ENCODE assay signal across 30 mouse cellular contexts in genomic region chr7:130946303-130946702, GRCm38 (mm10). TPM values are rescaled to one million over a fixed set of nuclear protein-coding genes. Genes with fewer than 3 reads are reported as not detected.
A peak's percentile ranks its signal among the peaks of the same experiment; 100 is the strongest.
DNase-seq lines count a peak whose midpoint lies in the region; ATAC-seq and TF ChIP-seq lines count a peak whose summit lies in the region.
"Had no signal": no experiment of that assay in that cellular context is flagged by ENCODE, and none has a peak within 500 bp of the region (broad histone marks: within the 10 kb centered on the region; RNA-seq: fewer than 3 reads in every experiment).

No protein-coding gene starts in this region.

- intact Hi-C loops in heart, postnatal 36 days (cut with DNase I): no loop called here

- peaks cover 7 to 31% of the 10 kb centered on the region in 2 experiments; a peak in 3 of 4 replicates for H3K4me1 ChIP-seq in ES-E14 (ENCODE audit: control insufficient read depth in 2 of 2, insufficient read depth in 2 of 2, low read length in 2 of 2, poor library complexity in 1 of 2)
- H3K4me1 ChIP-seq: forebrain, embryonic 12.5 days; liver, embryonic 15.5 days; midbrain, embryonic 10.5 days; midbrain, embryonic 15.5 days had no signal

- no peak overlapping the region for H3K4me3 ChIP-seq in ES-E14 (ENCODE audit: insufficient read depth in 1 of 2, low read depth in 1 of 2, low read length in 2 of 2, poor library complexity in 1 of 2, severe bottlenecking in 1 of 2)
- H3K4me3 ChIP-seq: embryonic facial prominence, embryonic 13.5 days; erythroblast, embryonic 14.5 days; forebrain, embryonic 12.5 days; hindbrain, embryonic 10.5 days; hindbrain, embryonic 15.5 days; layer of hippocampus, adult 2 months; left cerebral cortex, adult 2 months; limb, embryonic 12.5 days; liver, embryonic 15.5 days; midbrain, embryonic 10.5 days; midbrain, embryonic 15.5 days; neural tube, embryonic 12.5 days; stomach, embryonic 15.5 days had no signal

- ATAC-seq in granulocyte monocyte progenitor cell, adult 5-6 weeks (replicated peaks; ENCODE audit: poor library complexity, severe bottlenecking): no peak
- ATAC-seq: activated CD4-positive, CD25-positive, alpha-beta regulatory T cell, adult 4 months; CD4-positive, CD25-positive, alpha-beta regulatory T cell, adult 4 months; forebrain, postnatal 0 days; inflammation-experienced regulatory T-cells, adult 6 months; midbrain, embryonic 15.5 days had no signal

- peak; percentile 50 for DNase-seq in heart, adult 11 months
- no peak for DNase-seq in heart, postnatal 36 days
- DNase-seq in ES-E14 (ENCODE audit: low read depth, low spot score) (no peak), ZHBTc4 (ENCODE audit: low read depth, low spot score) (peak; percentile 75)
- no peak for DNase-seq in natural killer cell, adult 2 months (ENCODE audit: low spot score in 2 of 2)
- DNase-seq in layer of hippocampus, adult 18-20 months (ENCODE audit: low spot score in 2 of 2): no peak
- DNase-seq: adrenal gland, postnatal 10 days; cerebellum, adult 11 months; cerebellum, adult 9-10 months; forebrain, postnatal 0 days; kidney, adult 11 months; kidney, postnatal 14 days; lung, embryonic 14.5 days had no signal

- H3K36me3 ChIP-seq in ES-E14 (ENCODE audit: control insufficient read depth, insufficient read depth, low read length, poor library complexity, severe bottlenecking): no peaks in the 10 kb centered on the region
- H3K36me3 ChIP-seq: embryonic facial prominence, embryonic 13.5 days; forebrain, embryonic 12.5 days; hindbrain, embryonic 10.5 days; hindbrain, embryonic 15.5 days; limb, embryonic 12.5 days; liver, embryonic 15.5 days; midbrain, embryonic 10.5 days; midbrain, embryonic 15.5 days; neural tube, embryonic 12.5 days; stomach, embryonic 15.5 days had no signal

- peak overlapping the region; percentile 91 for H3K27ac ChIP-seq in ES-E14 (ENCODE audit: insufficient read depth, low read depth, low read length, poor library complexity, severe bottlenecking)
- H3K27ac ChIP-seq: embryonic facial prominence, embryonic 13.5 days; forebrain, embryonic 12.5 days; hindbrain, embryonic 10.5 days; hindbrain, embryonic 15.5 days; layer of hippocampus, adult 2 months; left cerebral cortex, adult 2 months; limb, embryonic 12.5 days; liver, embryonic 15.5 days; midbrain, embryonic 10.5 days; midbrain, embryonic 15.5 days; neural tube, embryonic 12.5 days; stomach, embryonic 15.5 days had no signal

- peak overlapping the region; percentile 63; the same call in 1 of the 2 replicates for H3K9ac ChIP-seq in ES-E14 (ENCODE audit: insufficient read depth, low read depth, low read length, poor library complexity, severe bottlenecking)
- H3K9ac ChIP-seq: embryonic facial prominence, embryonic 13.5 days; forebrain, embryonic 12.5 days; forebrain, postnatal 0 days; hindbrain, embryonic 15.5 days; limb, embryonic 12.5 days; liver, embryonic 15.5 days; lung, embryonic 14.5 days; midbrain, embryonic 15.5 days; neural tube, embryonic 12.5 days; stomach, embryonic 15.5 days had no signal

- no peaks in the 10 kb centered on the region for H3K9me3 ChIP-seq in ES-E14 (ENCODE audit: control insufficient read depth, insufficient read depth, low read depth, low read length)
- H3K9me3 ChIP-seq: embryonic facial prominence, embryonic 13.5 days; forebrain, embryonic 12.5 days; hindbrain, embryonic 10.5 days; hindbrain, embryonic 15.5 days; limb, embryonic 12.5 days; liver, embryonic 15.5 days; midbrain, embryonic 10.5 days; midbrain, embryonic 15.5 days; neural tube, embryonic 12.5 days; stomach, embryonic 15.5 days had no signal

- in situ Hi-C loops in ES-E14 (cut with MboI; ENCODE audit: low sequenced_read_pairs in 2 of 2, unreplicated experiment in 2 of 2): no loop called here

TF ChIP-seq in ES-E14, 5 proteins besides CTCF, POLR2A, EP300 and RAD21:
- TF ChIP-seq ZC3H11A (IDR thresholded peaks at IDR 0.05; ENCODE audit: borderline replicate concordance, low read depth, low read length): no peak

RNA-seq across cellular contexts. Expression of gene Htra1, which starts 10.4 kb away (rescaled TPM):
- total RNA-seq in heart, postnatal 36 days (2021): 100 to 1,000 TPM; 120 to 129 TPM
- 76.9 and 96.3 TPM in 2 replicates for total RNA-seq in ES-E14 (2012; rRNA removed)
- total RNA-seq in granulocyte monocyte progenitor cell, adult 5-6 weeks (2014; fragmentation: Nextera tagmentation): not detected in 2 replicates
- total RNA-seq in granulocyte monocyte progenitor cell, adult 5-6 weeks (2017): not detected in 2 replicates
- 100 to 1,000 TPM; 257 to 274 TPM for total RNA-seq in layer of hippocampus, adult 18-20 months (2021)

Comparison
In these comparisons a context has a peak if more than half of its experiments do, and no peak if none do; other contexts are left out.
1. DNase-seq: peak in heart, adult 11 months (single experiment) and ZHBTc4 (single experiment); none in heart, postnatal 36 days (0 of 2), ES-E14 (single experiment), natural killer cell, adult 2 months (0 of 2) and layer of hippocampus, adult 18-20 months (0 of 2).
2. RNA of gene Htra1, which starts 10.4 kb away (total RNA-seq): 257 to 274 TPM in layer of hippocampus, adult 18-20 months, 120 to 129 TPM in heart, postnatal 36 days and 76.9 to 96.3 TPM in ES-E14; not detected in granulocyte monocyte progenitor cell, adult 5-6 weeks; every median in the first group is over 10 times any median in the second.